Mouse (Mus musculus) heart, adult 2 months (tissue): ENCODE measurements around the gene Rreb1.

Source experiments
- CTCF ChIP-seq: fragments of 200-600 bp; IDR thresholded peaks from 2 replicates; pipeline ENCODE4 v1.8.1; 2022; ENCODE audit warnings: antibody characterized with exemption, mild to moderate bottlenecking, moderate library complexity
- POLR2A ChIP-seq: fragments of 200-500 bp; IDR thresholded peaks from 2 replicates; pipeline ENCODE4 v1.6.1; 2011; ENCODE audit warnings: mild to moderate bottlenecking, low read depth, low read length, control low read depth; ENCODE audit not compliant: insufficient read depth

GRCm38 (mm10) chr13:37857284-37858065, 79.3 kb downstream of the Rreb1 start:
- TF ChIP-seq CTCF (no peak), POLR2A (peak; percentile 56; the same call in 1 of the 2 replicates)
